Mouse (Mus musculus) megakaryocyte, embryonic 14.5 days (primary cell): ENCODE results near the gene Ucn.

Experiments used
- FLI1 ChIP-seq: IDR thresholded peaks from 2 replicates; pipeline ENCODE4 v1.6.1; 2012; ENCODE audit warnings: low read length, inconsistent platforms, mixed read lengths
- GATA1 ChIP-seq: IDR thresholded peaks from 3 replicates; pipeline ENCODE4 v1.6.1; 2012; ENCODE audit warnings: mixed read lengths, low read length, inconsistent platforms, borderline replicate concordance

DNA sequence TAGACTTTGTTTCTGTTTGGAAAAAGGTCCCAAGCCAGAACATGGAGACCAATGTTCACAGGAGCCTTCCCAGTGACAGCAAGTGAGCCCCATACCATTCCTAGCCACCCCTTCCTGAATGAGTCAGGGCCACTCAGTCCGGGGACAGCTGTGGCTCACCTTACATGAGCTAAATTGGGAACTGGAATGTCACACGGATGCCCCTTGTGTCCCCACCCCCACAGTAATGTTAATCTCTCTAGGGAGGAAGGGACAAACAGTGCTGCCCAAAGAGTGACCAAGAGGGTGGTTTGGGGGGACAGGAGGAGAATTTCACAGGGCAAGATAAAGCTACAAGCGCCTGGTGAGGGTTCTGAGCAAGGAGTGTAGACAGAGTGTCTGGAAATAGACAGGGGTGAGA is 22.3 kb downstream of the Ucn start, which contains the start of gene Trim54:
- no peak for TF ChIP-seq GATA1
- no peak for TF ChIP-seq FLI1
